Mouse (Mus musculus): Measurements from ENCODE around the gene Clk2. TPM values are rescaled to one million over a fixed set of nuclear protein-coding genes. Genes with fewer than 3 reads are reported as not detected.
A peak's percentile ranks its signal among the peaks of the same experiment; 100 is the strongest.

Gene Clk2
- polyA plus RNA-seq, 1 experiment from 2014 or later = 19.2 TPM

GRCm38 (mm10) chr3:89166945-89167344 lies 2.4 kb downstream of the Clk2 start:
- WGBS = 94% methylated on average over 19 of the region's 19 CpGs

GRCm38 (mm10) chr3:89174844-89175243 lies 10.2 kb downstream of the Clk2 start:
- DNase-seq (ENCODE audit: low spot score) (no peak), ATAC-seq (ENCODE audit: low FRiP score) (no peak)
- Histone ChIP-seq H3K9me3 (ENCODE audit: control insufficient read depth, low read length) (no peaks in the 10 kb centered on the region), H3K27ac (no peak overlapping the region), H3K4me1 (replicated peaks; ENCODE audit: control insufficient read depth, insufficient read depth, low read length) (peaks cover 8% of the 10 kb centered on the region), H3K36me3 (replicated peaks; ENCODE audit: control insufficient read depth, insufficient read depth) (peaks cover 79% of the 10 kb centered on the region), H3K4me2 (replicated peaks) (no peak overlapping the region), H3K9ac (no peak overlapping the region), H3K4me3 (replicated peaks; ENCODE audit: low read length) (no peak overlapping the region), H3K27me3 (ENCODE audit: control insufficient read depth, insufficient read depth, low read length) (no peaks in the 10 kb centered on the region)
- 92% methylated on average over 11 of the region's 11 CpGs for WGBS

More at GRCm38 (mm10) chr3:89166945-89167344, 2.4 kb downstream of the Clk2 start:
- ATAC-seq (ENCODE audit: low FRiP score) (no peak), DNase-seq (ENCODE audit: low spot score) (no peak)
- Histone ChIP-seq H3K9ac (no peak overlapping the region), H3K4me3 (replicated peaks; ENCODE audit: low read length) (no peak overlapping the region), H3K4me2 (replicated peaks) (no peak overlapping the region), H3K36me3 (replicated peaks; ENCODE audit: control insufficient read depth, insufficient read depth) (peaks cover 53% of the 10 kb centered on the region), H3K4me1 (replicated peaks; ENCODE audit: control insufficient read depth, insufficient read depth, low read length) (peaks cover 20% of the 10 kb centered on the region; the same call in 1 of the 2 replicates), H3K27ac (no peak overlapping the region), H3K9me3 (ENCODE audit: control insufficient read depth, low read length) (no peaks in the 10 kb centered on the region), H3K27me3 (ENCODE audit: control insufficient read depth, insufficient read depth, low read length) (no peaks in the 10 kb centered on the region)

- no peaks in the 10 kb centered on the region for H3K27me3 ChIP-seq (ENCODE audit: control insufficient read depth, insufficient read depth, low read length)
- H3K27ac ChIP-seq = no peak overlapping the region
- no peak overlapping the region for H3K4me2 ChIP-seq (replicated peaks)
- peaks cover 79% of the 10 kb centered on the region for H3K36me3 ChIP-seq (replicated peaks; ENCODE audit: control insufficient read depth, insufficient read depth)
- no peak overlapping the region for H3K4me3 ChIP-seq (replicated peaks; ENCODE audit: low read length)
- H3K9me3 ChIP-seq (ENCODE audit: control insufficient read depth, low read length) = no peaks in the 10 kb centered on the region
- DNase-seq (ENCODE audit: low spot score) = no peak
- no peak for ATAC-seq (ENCODE audit: low FRiP score)
- 95% methylated on average over 10 of the region's 10 CpGs for WGBS
- H3K4me1 ChIP-seq (replicated peaks; ENCODE audit: control insufficient read depth, insufficient read depth, low read length) = peaks cover 8% of the 10 kb centered on the region
- no peak overlapping the region for H3K9ac ChIP-seq
These were observed 10.9 kb downstream of the Clk2 start for GRCm38 (mm10) chr3:89175544-89175943.

- no peak overlapping the region for H3K27ac ChIP-seq
- 83% methylated on average over 7 of the region's 7 CpGs for WGBS
- peaks cover 8% of the 10 kb centered on the region for H3K4me1 ChIP-seq (replicated peaks; ENCODE audit: control insufficient read depth, insufficient read depth, low read length)
- H3K9me3 ChIP-seq (ENCODE audit: control insufficient read depth, low read length) = no peaks in the 10 kb centered on the region
- DNase-seq (ENCODE audit: low spot score) (no peak), ATAC-seq (ENCODE audit: low FRiP score) (no peak)
- H3K4me2 ChIP-seq (replicated peaks) = no peak overlapping the region
- no peak overlapping the region for H3K9ac ChIP-seq
- no peak overlapping the region for H3K4me3 ChIP-seq (replicated peaks; ENCODE audit: low read length)
- no peaks in the 10 kb centered on the region for H3K27me3 ChIP-seq (ENCODE audit: control insufficient read depth, insufficient read depth, low read length)
- peaks cover 79% of the 10 kb centered on the region for H3K36me3 ChIP-seq (replicated peaks; ENCODE audit: control insufficient read depth, insufficient read depth)
These were observed 11.8 kb downstream of the Clk2 start for GRCm38 (mm10) chr3:89176421-89176820.

- ATAC-seq (ENCODE audit: low FRiP score) (peak; percentile 96), DNase-seq (ENCODE audit: low spot score) (peak; percentile 96)
- Histone ChIP-seq H3K9me3 (ENCODE audit: control insufficient read depth, low read length) (no peaks in the 10 kb centered on the region), H3K4me3 (replicated peaks; ENCODE audit: low read length) (peak within 1 kb of the TSS; percentile 61), H3K36me3 (replicated peaks; ENCODE audit: control insufficient read depth, insufficient read depth) (peaks cover 77% of the 10 kb centered on the region), H3K9ac (peak within 1 kb of the TSS; percentile 77), H3K4me2 (replicated peaks) (peak within 1 kb of the TSS; percentile 96), H3K27ac (peak within 1 kb of the TSS; percentile 61), H3K27me3 (ENCODE audit: control insufficient read depth, insufficient read depth, low read length) (no peaks in the 10 kb centered on the region), H3K4me1 (replicated peaks; ENCODE audit: control insufficient read depth, insufficient read depth, low read length) (peaks cover 8% of the 10 kb centered on the region)
- under 1% methylated on average over 43 of the region's 43 CpGs for WGBS
These were observed 12.9 kb downstream of the Clk2 start, which contains the start of gene Scamp3 for GRCm38 (mm10) chr3:89177242-89178106. Scamp3 (plus strand) TSS chr3:89177473.

GRCm38 (mm10) chr3:89178107-89178385 lies 13.5 kb downstream of the Clk2 start:
- no peak for ATAC-seq (ENCODE audit: low FRiP score)
- H3K4me3 ChIP-seq (replicated peaks; ENCODE audit: low read length) = peak overlapping the region; percentile 61
- no peaks in the 10 kb centered on the region for H3K9me3 ChIP-seq (ENCODE audit: control insufficient read depth, low read length)
- 10% methylated on average over 6 of the region's 6 CpGs for WGBS
- H3K4me2 ChIP-seq (replicated peaks) = peak overlapping the region; percentile 96
- H3K36me3 ChIP-seq (replicated peaks; ENCODE audit: control insufficient read depth, insufficient read depth) = peaks cover 71% of the 10 kb centered on the region
- peak overlapping the region; percentile 77 for H3K9ac ChIP-seq
- H3K27ac ChIP-seq = peak overlapping the region; percentile 61
- no peaks in the 10 kb centered on the region for H3K27me3 ChIP-seq (ENCODE audit: control insufficient read depth, insufficient read depth, low read length)
- peaks cover 8% of the 10 kb centered on the region for H3K4me1 ChIP-seq (replicated peaks; ENCODE audit: control insufficient read depth, insufficient read depth, low read length)
- DNase-seq (ENCODE audit: low spot score) = no peak

GRCm38 (mm10) chr3:89179056-89179455 lies 14.5 kb downstream of the Clk2 start:
- ATAC-seq (ENCODE audit: low FRiP score) (no peak), DNase-seq (ENCODE audit: low spot score) (no peak)
- H3K36me3 ChIP-seq (replicated peaks; ENCODE audit: control insufficient read depth, insufficient read depth) = peaks cover 61% of the 10 kb centered on the region
- no peak overlapping the region for H3K4me2 ChIP-seq (replicated peaks)
- 94% methylated on average over 11 of the region's 11 CpGs for WGBS
- no peak overlapping the region for H3K27ac ChIP-seq
- peaks cover 12% of the 10 kb centered on the region for H3K4me1 ChIP-seq (replicated peaks; ENCODE audit: control insufficient read depth, insufficient read depth, low read length)
- no peaks in the 10 kb centered on the region for H3K27me3 ChIP-seq (ENCODE audit: control insufficient read depth, insufficient read depth, low read length)
- H3K9me3 ChIP-seq (ENCODE audit: control insufficient read depth, low read length) = no peaks in the 10 kb centered on the region
- H3K4me3 ChIP-seq (replicated peaks; ENCODE audit: low read length) = no peak overlapping the region
- H3K9ac ChIP-seq = peak overlapping the region; percentile 77; the same call in 1 of the 2 replicates

- no peak overlapping the region for H3K27ac ChIP-seq
- DNase-seq (ENCODE audit: low spot score) (no peak), ATAC-seq (ENCODE audit: low FRiP score) (no peak)
- H3K4me1 ChIP-seq (replicated peaks; ENCODE audit: control insufficient read depth, insufficient read depth, low read length) = peaks cover 22% of the 10 kb centered on the region
- H3K36me3 ChIP-seq (replicated peaks; ENCODE audit: control insufficient read depth, insufficient read depth) = peaks cover 35% of the 10 kb centered on the region
- WGBS = 92% methylated on average over 26 of the region's 27 CpGs
- H3K9ac ChIP-seq = no peak overlapping the region
- H3K4me2 ChIP-seq (replicated peaks) = no peak overlapping the region
- H3K9me3 ChIP-seq (ENCODE audit: control insufficient read depth, low read length) = no peaks in the 10 kb centered on the region
- no peaks in the 10 kb centered on the region for H3K27me3 ChIP-seq (ENCODE audit: control insufficient read depth, insufficient read depth, low read length)
- H3K4me3 ChIP-seq (replicated peaks; ENCODE audit: low read length) = no peak overlapping the region
These were observed 17.3 kb downstream of the Clk2 start for GRCm38 (mm10) chr3:89181749-89182500.

- Histone ChIP-seq H3K4me3 (replicated peaks; ENCODE audit: low read length) (peak overlapping the region; percentile 52), H3K4me2 (replicated peaks) (peak overlapping the region; percentile 84), H3K9ac (peak overlapping the region; percentile 84; the same call in 1 of the 2 replicates), H3K36me3 (replicated peaks; ENCODE audit: control insufficient read depth, insufficient read depth) (peaks cover 42% of the 10 kb centered on the region), H3K4me1 (replicated peaks; ENCODE audit: control insufficient read depth, insufficient read depth, low read length) (peaks cover 22% of the 10 kb centered on the region), H3K9me3 (ENCODE audit: control insufficient read depth, low read length) (no peaks in the 10 kb centered on the region), H3K27ac (peak overlapping the region; percentile 91), H3K27me3 (ENCODE audit: control insufficient read depth, insufficient read depth, low read length) (no peaks in the 10 kb centered on the region)
- DNase-seq (ENCODE audit: low spot score) = no peak
- WGBS = 52% methylated on average over 7 of the region's 7 CpGs
- peak; percentile 31; the same call in 1 of the 2 replicates for ATAC-seq (ENCODE audit: low FRiP score)
These were observed 18.0 kb downstream of the Clk2 start for GRCm38 (mm10) chr3:89182531-89183057.
